In genomic region chr8:118965101-118965840, GRCm38 (mm10) we compare ENCODE assay signal across 9 mouse cellular contexts.
"Had no signal": no experiment of that assay in that cellular context is flagged by ENCODE, and none has a peak within 500 bp of the region (broad histone marks: within the 10 kb centered on the region; RNA-seq: fewer than 3 reads in every experiment).

No protein-coding gene starts in this region.

- DNase-seq: kidney, postnatal 25 days; layer of hippocampus, adult 9-11 months; layer of hippocampus, postnatal 36 days; liver; lung, adult 2 months; retina, postnatal 1 day; right cerebral cortex, postnatal 25 days; spleen, adult 18-20 months; thymus, postnatal 25 days had no signal
